Mouse (Mus musculus): Measurements from ENCODE around the gene Tcf7l2.

DNA sequence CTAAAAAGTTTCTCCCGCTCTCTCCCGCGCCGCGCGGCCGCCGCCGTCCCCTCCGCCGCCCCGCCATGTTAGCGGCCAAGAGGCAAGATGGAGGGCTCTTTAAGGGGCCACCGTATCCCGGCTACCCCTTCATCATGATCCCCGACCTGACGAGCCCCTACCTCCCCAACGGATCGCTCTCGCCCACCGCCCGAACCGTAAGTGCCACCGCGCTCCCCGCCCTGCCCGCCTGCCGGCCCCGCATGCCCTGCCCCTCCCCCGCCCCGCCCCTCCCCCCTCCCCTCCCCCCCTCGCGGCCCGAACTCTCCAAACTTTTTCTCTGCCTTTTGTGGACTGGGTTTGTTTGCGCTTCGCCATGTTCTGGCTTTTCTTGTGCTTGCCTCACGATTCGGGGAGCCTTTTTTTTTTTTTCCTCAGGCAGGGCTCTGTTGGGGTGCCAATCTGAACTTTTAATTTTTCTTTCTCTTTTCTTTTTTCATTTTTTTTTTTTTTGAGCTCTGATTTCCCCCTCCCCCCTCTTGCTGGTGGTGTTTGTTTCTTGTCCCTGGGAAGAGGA is 1.5 kb downstream of the Tcf7l2 start:
- TF ChIP-seq CTCF (IDR thresholded peaks at IDR 0.05; ENCODE audit: low read depth, low read length) (no peak), POLR2A (IDR thresholded peaks at IDR 0.05; ENCODE audit: borderline replicate concordance, low read depth, low read length) (no peak)
